Mouse (Mus musculus): ENCODE measurements around the gene Tfdp2. TPM values are rescaled to one million over a fixed set of nuclear protein-coding genes. Genes with fewer than 3 reads are reported as not detected.

The Tfdp2 gene
- polyA plus RNA-seq, 1 experiment = 5.6 TPM

DNA sequence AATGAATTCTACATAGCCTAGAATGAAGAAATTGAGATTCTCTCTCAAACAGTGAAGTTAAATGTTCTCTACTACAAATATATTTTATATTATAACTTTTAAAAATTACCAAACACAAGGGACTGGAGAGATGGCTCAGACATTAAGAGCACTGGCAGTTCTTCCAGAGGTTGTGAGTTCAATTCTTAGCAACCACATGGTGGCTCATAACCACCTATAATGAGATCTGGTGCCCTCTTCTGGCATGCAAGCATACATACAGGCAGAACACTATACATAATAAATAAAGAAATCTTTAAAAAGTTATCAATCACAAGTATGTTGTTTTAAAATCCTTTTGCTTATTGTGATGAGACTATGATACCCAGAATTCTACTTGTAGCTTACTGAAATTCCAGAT is 21.7 kb downstream of the Tfdp2 start:
- H3K79me2 ChIP-seq (ENCODE audit: control insufficient read depth, insufficient read depth) = no peaks in the 10 kb centered on the region
- no peak overlapping the region for H3ac ChIP-seq (ENCODE audit: control insufficient read depth, insufficient read length)
- no peak for TF ChIP-seq E2F4 (IDR thresholded peaks at IDR 0.05; ENCODE audit: insufficient read depth)
- TF ChIP-seq REST (IDR thresholded peaks at IDR 0.05; ENCODE audit: insufficient read depth, insufficient read length) = no peak
- TF ChIP-seq TCF3 (IDR thresholded peaks at IDR 0.05; ENCODE audit: insufficient read length, low read depth) = no peak
- no peak for TF ChIP-seq POLR2AphosphoS2 (IDR thresholded peaks at IDR 0.05; ENCODE audit: insufficient read length, low read depth)
- TF ChIP-seq POLR2A (IDR thresholded peaks at IDR 0.05; ENCODE audit: insufficient read length, low read depth) = no peak
- no peak for TF ChIP-seq TCF12 (IDR thresholded peaks at IDR 0.05; ENCODE audit: insufficient read depth, poor library complexity, severe bottlenecking)
- TF ChIP-seq MYOD1 (IDR thresholded peaks at IDR 0.05; ENCODE audit: control insufficient read depth in 1 of 3, insufficient read length in 2 of 3, low read depth in 2 of 3) = no peak
- no peak for TF ChIP-seq USF1 (IDR thresholded peaks at IDR 0.05; ENCODE audit: low read depth)
- TF ChIP-seq SRF (IDR thresholded peaks at IDR 0.05; ENCODE audit: control insufficient read depth, insufficient read length, low read depth) = no peak
- TF ChIP-seq CEBPB (IDR thresholded peaks at IDR 0.05; ENCODE audit: insufficient read depth, poor library complexity, severe bottlenecking) = no peak
- no peak for TF ChIP-seq MAX (IDR thresholded peaks at IDR 0.05; ENCODE audit: low read depth)
- no peak for TF ChIP-seq MYOG (IDR thresholded peaks at IDR 0.05; ENCODE audit: control insufficient read depth in 1 of 3, insufficient read depth in 1 of 3, insufficient read length in 2 of 3, low read depth in 2 of 3)
- no peaks in the 10 kb centered on the region for H3K36me3 ChIP-seq (ENCODE audit: control insufficient read depth, insufficient read depth)
- H3K4me3 ChIP-seq = no peak overlapping the region
- no peak overlapping the region for H3K4me2 ChIP-seq (ENCODE audit: low read depth)
- H3K27me3 ChIP-seq (ENCODE audit: control insufficient read depth, insufficient read depth, insufficient read length) = no peaks in the 10 kb centered on the region

DNA sequence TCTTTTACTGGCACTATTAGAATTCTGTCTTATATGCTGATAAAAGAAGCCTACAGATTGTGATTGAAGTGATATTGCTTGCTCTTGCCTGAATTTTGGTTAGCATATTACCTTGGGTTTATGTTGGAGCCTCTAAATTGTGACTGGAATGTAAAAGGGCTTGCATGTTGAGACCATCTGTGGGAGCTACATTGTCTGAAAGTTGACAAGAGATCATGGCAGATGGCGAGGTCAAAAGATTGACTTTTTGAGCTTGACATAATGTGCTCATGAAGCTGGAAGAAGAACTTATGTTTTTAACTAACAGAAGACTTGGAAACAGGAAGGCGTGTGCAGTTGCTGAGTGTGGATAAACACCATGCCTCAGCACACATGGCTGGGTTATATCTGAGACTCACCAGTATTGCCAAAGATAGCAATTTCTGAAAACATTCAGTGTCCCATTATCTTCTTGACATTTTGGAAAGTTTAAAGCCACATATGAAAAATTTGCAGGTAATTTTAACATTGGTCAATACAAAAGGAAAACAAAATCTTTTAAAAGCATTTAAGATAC is 23.1 kb downstream of the Tfdp2 start:
- no peak overlapping the region for H3ac ChIP-seq (ENCODE audit: control insufficient read depth, insufficient read length)
- TF ChIP-seq REST (IDR thresholded peaks at IDR 0.05; ENCODE audit: insufficient read depth, insufficient read length) (no peak), MYOD1 (IDR thresholded peaks at IDR 0.05; ENCODE audit: control insufficient read depth in 1 of 3, insufficient read length in 2 of 3, low read depth in 2 of 3) (no peak), SRF (IDR thresholded peaks at IDR 0.05; ENCODE audit: control insufficient read depth, insufficient read length, low read depth) (no peak), POLR2AphosphoS2 (IDR thresholded peaks at IDR 0.05; ENCODE audit: insufficient read length, low read depth) (no peak), TCF12 (IDR thresholded peaks at IDR 0.05; ENCODE audit: insufficient read depth, poor library complexity, severe bottlenecking) (no peak), TCF3 (IDR thresholded peaks at IDR 0.05; ENCODE audit: insufficient read length, low read depth) (no peak), CEBPB (IDR thresholded peaks at IDR 0.05; ENCODE audit: insufficient read depth, poor library complexity, severe bottlenecking) (no peak), E2F4 (IDR thresholded peaks at IDR 0.05; ENCODE audit: insufficient read depth) (no peak), USF1 (IDR thresholded peaks at IDR 0.05; ENCODE audit: low read depth) (no peak), MYOG (IDR thresholded peaks at IDR 0.05; ENCODE audit: control insufficient read depth in 1 of 3, insufficient read depth in 1 of 3, insufficient read length in 2 of 3, low read depth in 2 of 3) (no peak), MAX (IDR thresholded peaks at IDR 0.05; ENCODE audit: low read depth) (no peak), POLR2A (IDR thresholded peaks at IDR 0.05; ENCODE audit: insufficient read length, low read depth) (no peak)
- no peak overlapping the region for H3K4me3 ChIP-seq
- no peaks in the 10 kb centered on the region for H3K36me3 ChIP-seq (ENCODE audit: control insufficient read depth, insufficient read depth)
- no peaks in the 10 kb centered on the region for H3K27me3 ChIP-seq (ENCODE audit: control insufficient read depth, insufficient read depth, insufficient read length)
- no peaks in the 10 kb centered on the region for H3K79me2 ChIP-seq (ENCODE audit: control insufficient read depth, insufficient read depth)
- H3K4me2 ChIP-seq (ENCODE audit: low read depth) = no peak overlapping the region

DNA sequence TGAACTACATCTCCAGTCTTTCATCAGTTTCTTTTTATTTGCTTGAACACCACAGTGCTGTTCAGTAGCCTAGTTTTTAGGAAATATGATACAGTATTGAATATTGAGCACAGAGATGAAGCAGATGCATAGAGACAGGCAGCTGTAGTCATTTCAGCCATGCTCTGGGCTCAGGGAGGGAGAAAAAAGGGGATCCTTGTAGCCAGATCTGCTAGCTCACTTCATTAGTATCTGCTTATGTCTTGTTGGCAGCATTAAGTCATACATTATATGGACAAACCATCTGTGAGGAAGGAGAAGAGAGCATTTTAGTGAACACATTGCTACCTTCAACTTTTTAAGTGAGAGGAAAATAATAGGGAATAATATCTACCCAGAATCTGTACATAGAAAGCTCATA is 24.3 kb downstream of the Tfdp2 start:
- no peak overlapping the region for H3ac ChIP-seq (ENCODE audit: control insufficient read depth, insufficient read length)
- H3K79me2 ChIP-seq (ENCODE audit: control insufficient read depth, insufficient read depth) = no peaks in the 10 kb centered on the region
- TF ChIP-seq CEBPB (IDR thresholded peaks at IDR 0.05; ENCODE audit: insufficient read depth, poor library complexity, severe bottlenecking) (no peak), MYOD1 (IDR thresholded peaks at IDR 0.05; ENCODE audit: control insufficient read depth in 1 of 3, insufficient read length in 2 of 3, low read depth in 2 of 3) (no peak)
- H3K27me3 ChIP-seq (ENCODE audit: control insufficient read depth, insufficient read depth, insufficient read length) = no peaks in the 10 kb centered on the region
- no peak overlapping the region for H3K4me3 ChIP-seq
- no peak overlapping the region for H3K4me2 ChIP-seq (ENCODE audit: low read depth)
- H3K36me3 ChIP-seq (ENCODE audit: control insufficient read depth, insufficient read depth) = no peaks in the 10 kb centered on the region

DNA sequence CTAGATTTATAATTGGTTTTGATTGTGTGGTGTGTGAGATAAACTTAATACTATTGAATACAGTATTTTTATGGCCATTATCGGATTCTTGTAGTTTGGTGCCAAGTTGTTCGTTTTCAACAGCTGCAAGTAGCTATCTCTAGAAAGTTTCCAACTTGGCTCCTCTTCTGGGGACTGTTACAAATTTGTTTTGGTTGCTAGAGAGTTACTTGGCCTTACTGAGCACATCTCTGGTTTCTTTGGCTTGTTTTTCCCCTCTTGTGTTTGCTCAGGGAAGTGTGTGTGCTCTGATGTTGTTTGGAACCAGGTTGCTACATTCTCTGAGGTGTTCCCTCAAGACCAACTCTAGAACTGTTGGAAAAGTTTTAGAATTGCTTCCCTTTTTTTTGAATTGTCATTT is 27.2 kb downstream of the Tfdp2 start:
- Histone ChIP-seq H3K36me3 (ENCODE audit: control insufficient read depth, insufficient read depth) (no peaks in the 10 kb centered on the region), H3ac (ENCODE audit: control insufficient read depth, insufficient read length) (no peak overlapping the region), H3K79me2 (ENCODE audit: control insufficient read depth, insufficient read depth) (no peaks in the 10 kb centered on the region), H3K27me3 (ENCODE audit: control insufficient read depth, insufficient read depth, insufficient read length) (no peaks in the 10 kb centered on the region), H3K4me2 (ENCODE audit: low read depth) (no peak overlapping the region), H3K4me3 (no peak overlapping the region)
- TF ChIP-seq MYOD1 (IDR thresholded peaks at IDR 0.05; ENCODE audit: control insufficient read depth in 1 of 3, insufficient read length in 2 of 3, low read depth in 2 of 3) (no peak), TCF12 (IDR thresholded peaks at IDR 0.05; ENCODE audit: insufficient read depth, poor library complexity, severe bottlenecking) (no peak)

DNA sequence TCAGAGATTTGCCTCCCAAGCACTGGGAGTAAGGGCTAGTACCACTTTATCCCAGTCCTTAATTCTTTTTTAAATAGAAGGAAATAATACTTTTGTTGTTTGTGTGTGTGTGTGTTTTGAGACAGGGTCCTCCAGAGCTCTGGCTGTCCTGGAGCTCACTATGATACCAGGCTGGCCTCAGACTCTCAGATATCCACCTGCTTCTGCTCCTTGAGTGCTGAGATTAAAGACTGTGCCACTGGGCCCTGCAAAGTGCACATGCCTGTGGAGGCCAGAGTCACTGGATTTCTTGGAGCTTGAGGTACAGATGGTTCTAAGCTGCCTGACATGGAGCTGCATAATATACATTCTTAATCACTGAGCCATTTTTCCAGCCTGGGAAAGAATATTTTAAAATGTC is 32.2 kb downstream of the Tfdp2 start:
- H3K36me3 ChIP-seq (ENCODE audit: control insufficient read depth, insufficient read depth) = no peaks in the 10 kb centered on the region
- no peak overlapping the region for H3ac ChIP-seq (ENCODE audit: control insufficient read depth, insufficient read length)
- H3K4me2 ChIP-seq (ENCODE audit: low read depth) = no peak overlapping the region
- H3K4me3 ChIP-seq = no peak overlapping the region
- TF ChIP-seq E2F4 (IDR thresholded peaks at IDR 0.05; ENCODE audit: insufficient read depth) = no peak
- no peak for TF ChIP-seq MAX (IDR thresholded peaks at IDR 0.05; ENCODE audit: low read depth)
- no peak for TF ChIP-seq SRF (IDR thresholded peaks at IDR 0.05; ENCODE audit: control insufficient read depth, insufficient read length, low read depth)
- no peak for TF ChIP-seq MYOG (IDR thresholded peaks at IDR 0.05; ENCODE audit: control insufficient read depth in 1 of 3, insufficient read depth in 1 of 3, insufficient read length in 2 of 3, low read depth in 2 of 3)
- no peak for TF ChIP-seq POLR2AphosphoS2 (IDR thresholded peaks at IDR 0.05; ENCODE audit: insufficient read length, low read depth)
- TF ChIP-seq REST (IDR thresholded peaks at IDR 0.05; ENCODE audit: insufficient read depth, insufficient read length) = no peak
- no peak for TF ChIP-seq TCF3 (IDR thresholded peaks at IDR 0.05; ENCODE audit: insufficient read length, low read depth)
- no peak for TF ChIP-seq MYOD1 (IDR thresholded peaks at IDR 0.05; ENCODE audit: control insufficient read depth in 1 of 3, insufficient read length in 2 of 3, low read depth in 2 of 3)
- no peak for TF ChIP-seq USF1 (IDR thresholded peaks at IDR 0.05; ENCODE audit: low read depth)
- TF ChIP-seq CEBPB (IDR thresholded peaks at IDR 0.05; ENCODE audit: insufficient read depth, poor library complexity, severe bottlenecking) = no peak
- TF ChIP-seq POLR2A (IDR thresholded peaks at IDR 0.05; ENCODE audit: insufficient read length, low read depth) = no peak
- TF ChIP-seq TCF12 (IDR thresholded peaks at IDR 0.05; ENCODE audit: insufficient read depth, poor library complexity, severe bottlenecking) = no peak
- no peaks in the 10 kb centered on the region for H3K27me3 ChIP-seq (ENCODE audit: control insufficient read depth, insufficient read depth, insufficient read length)
- H3K79me2 ChIP-seq (ENCODE audit: control insufficient read depth, insufficient read depth) = no peaks in the 10 kb centered on the region

Data from myocyte (in vitro differentiated cells).